Mouse (Mus musculus) lung, postnatal 25 days (tissue): ENCODE results near the gene Pltp.
A peak's percentile ranks its signal among the peaks of the same experiment; 100 is the strongest.

Experiments used
- DNase-seq: peaks from one replicate; pipeline ENCODE4 v3.0.0; 2022; ENCODE audit warnings: low spot score

Gene Pltp

DNA sequence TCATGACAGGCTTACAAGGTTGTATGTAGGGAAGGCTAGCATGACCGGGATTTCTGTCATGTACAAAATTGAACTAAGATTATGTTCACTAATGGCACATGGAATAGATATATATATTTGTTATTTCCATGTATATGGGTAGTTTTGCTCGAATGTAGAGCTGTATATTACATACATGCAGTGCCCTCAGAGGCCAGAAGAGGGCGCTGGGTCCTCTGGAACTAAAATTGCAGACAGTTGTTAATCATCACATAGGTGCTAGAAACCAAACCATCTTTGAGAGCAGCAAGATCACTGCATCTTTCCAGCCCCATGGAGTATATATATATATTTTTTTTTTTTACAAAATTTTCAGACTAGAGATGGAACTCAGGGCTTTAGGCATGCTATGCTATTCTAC lies 11.7 kb downstream of the Pltp start:
- DNase-seq = no peak

DNA sequence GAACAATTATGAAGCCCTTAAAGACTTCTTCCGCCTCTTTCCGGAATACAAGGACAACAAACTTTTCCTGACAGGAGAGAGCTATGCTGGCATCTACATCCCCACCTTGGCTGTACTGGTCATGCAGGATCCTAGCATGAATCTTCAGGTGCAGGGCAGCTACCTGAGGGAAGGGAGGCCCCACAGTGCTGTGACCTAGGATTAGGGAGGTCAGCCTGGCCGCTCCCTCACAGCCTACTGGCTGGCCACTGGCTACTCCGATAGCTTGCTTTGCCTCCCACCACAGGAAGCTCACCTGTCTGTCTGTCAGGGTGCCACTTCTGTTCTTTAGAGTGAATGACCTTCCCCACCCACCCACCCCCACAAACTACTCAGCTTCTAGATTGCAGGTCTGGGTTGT lies 22.3 kb downstream of the Pltp start:
- DNase-seq = no peak

DNA sequence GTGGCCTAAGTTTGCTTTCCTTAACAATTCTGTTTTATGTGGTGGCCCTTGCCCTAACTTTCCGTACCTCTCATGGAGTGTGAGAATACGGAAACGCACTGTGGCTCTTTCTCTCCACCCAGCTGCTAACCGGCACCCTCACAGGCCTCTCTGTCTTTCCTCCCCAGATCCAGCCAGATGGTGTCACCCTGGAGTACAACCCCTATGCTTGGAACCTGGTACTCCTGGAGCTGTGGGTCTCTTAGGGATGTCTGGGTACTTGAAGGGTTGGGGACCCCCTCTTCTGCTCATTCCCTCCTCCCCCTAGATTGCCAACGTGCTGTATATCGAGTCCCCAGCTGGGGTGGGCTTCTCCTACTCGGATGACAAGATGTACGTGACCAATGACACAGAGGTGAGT lies 23.0 kb downstream of the Pltp start:
- DNase-seq = no peak

DNA sequence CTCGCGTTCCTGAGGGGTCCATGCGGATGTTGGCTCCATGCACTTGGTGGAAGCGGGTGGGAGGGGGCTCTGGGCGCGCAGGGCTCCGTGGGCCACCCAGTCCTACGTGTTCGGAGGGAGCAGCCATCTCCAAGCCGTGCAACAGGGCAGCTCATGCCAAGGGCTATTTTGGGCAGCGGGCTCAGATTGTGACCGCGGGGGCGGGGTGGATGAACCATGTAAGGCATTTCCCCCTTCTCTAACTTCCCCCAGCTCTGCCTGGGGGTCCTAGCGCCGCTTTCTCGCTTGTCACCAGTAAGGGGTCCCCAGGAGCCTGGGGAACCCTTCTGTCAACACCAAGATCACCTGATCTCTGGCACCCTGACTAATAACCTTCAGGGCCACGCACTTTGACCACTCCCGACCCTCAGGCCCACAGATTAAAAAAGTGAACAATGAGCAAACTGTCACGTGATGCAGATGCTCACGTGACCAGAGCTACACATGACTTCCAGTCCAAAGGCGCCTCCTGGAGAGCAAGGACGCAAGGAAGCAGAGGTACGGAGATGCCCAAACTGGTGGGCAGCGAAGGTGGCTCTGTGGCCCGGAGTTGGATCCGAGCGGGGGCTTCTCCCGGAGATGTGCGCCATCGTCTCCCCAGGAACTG lies 24.1 kb downstream of the Pltp start, which contains the start of gene Neurl2:
Neurl2 (minus strand) TSS at position 143 of the 646 bp plus-strand sequence.
- peak; percentile 93 for DNase-seq

DNA sequence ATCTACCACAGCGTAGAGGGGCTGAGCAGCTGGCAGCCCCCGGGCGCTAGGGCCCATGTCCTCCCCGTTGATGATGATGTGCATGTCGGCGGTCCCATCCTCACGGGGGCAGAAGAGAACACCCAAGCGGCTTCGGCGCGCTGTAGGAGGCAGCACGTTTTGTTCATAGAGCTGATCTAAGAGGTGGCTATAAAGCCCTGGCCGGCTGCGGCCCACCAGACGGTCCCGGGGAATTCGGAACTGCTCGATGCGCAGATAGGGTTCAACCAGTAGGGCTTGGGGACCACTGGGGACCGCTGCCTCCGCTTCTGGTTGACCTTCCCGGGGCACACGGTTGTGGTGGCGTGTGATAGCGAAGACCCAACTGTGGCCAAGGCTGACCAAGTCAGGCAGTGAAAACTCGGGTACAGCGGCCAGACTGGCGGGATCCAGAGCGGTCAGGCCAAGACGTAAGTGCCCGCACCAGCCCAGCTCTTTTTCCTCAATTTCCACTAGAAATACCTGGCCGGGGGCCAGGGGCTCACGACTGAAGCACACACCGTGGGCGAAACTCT lies 24.7 kb downstream of the Pltp start, which contains the start of gene Ctsa:
Ctsa (plus strand) TSS at position 126 of the 554 bp plus-strand sequence.
- DNase-seq = peak; percentile 85

DNA sequence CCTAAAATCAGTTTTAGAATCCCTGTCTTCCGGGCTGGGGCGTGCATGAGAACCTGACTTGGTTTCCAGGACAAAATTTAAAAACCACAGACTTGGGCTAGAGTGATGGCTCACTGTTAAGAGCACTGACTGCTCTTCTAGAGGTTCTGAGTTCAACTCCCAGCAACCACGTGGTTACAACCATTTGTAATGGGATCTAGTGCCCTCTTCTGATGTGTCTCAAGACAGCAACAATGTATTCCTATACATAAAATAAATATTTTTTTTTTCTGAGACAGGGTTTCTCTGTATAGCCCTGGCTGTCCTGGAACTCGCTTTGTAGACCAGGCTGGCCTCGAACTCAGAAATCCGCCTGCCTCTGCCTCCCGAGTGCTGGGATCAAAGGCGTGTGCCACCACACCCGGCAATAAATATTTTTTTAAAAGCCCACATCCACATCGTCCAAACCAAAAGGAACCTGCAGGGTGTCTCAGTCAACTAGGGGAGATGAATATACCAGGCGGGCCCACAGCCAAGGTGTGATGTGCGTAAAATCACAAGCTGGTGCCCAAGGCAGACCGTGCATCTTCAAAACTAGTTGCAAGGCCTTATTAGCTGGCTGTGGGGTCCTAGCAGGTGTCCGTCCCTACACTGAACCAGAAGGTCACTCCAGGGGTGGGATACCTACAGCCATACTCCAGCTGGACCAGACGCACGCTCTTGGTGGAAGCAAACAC lies 25.3 kb downstream of the Pltp start:
- DNase-seq = no peak

DNA sequence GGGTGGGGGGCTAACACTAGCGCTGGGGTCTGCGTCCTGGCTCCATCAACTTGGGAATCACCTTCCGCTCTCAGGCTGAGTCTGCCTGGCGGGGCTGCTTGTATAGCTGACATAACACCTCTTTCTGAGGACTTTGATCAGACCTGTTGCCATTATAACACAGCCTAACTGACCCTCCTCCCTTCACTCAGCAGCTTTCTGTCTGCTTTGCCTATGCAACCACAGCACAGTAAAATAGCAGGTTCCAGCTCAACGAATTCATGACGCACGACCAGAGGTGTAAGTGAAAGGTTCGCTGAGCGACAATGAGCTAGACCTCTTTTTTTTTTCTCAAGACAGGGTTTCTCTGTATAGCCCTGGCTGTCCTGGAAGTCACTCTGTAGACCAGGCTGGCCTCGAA lies 26.5 kb downstream of the Pltp start:
- DNase-seq = no peak

DNA sequence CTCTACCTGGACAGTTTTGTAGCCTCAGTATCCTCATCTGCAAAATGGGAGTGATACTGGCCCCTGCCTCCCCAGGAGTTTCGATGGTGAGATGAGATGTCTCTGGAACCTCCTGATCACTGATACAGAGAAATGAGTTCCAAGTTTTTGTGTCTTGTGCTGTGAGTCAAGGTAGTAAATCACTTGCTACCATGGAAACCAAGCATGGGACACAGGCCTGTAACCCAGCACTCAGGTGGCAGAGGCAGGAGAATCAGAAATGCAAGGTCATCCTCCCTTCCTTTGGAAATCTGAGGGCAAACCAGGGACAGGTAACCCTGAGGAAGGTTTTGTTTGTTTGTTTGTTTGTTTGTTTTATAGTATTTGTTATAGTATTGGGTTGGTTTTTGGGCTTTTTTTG lies 28.4 kb downstream of the Pltp start:
- no peak for DNase-seq

DNA sequence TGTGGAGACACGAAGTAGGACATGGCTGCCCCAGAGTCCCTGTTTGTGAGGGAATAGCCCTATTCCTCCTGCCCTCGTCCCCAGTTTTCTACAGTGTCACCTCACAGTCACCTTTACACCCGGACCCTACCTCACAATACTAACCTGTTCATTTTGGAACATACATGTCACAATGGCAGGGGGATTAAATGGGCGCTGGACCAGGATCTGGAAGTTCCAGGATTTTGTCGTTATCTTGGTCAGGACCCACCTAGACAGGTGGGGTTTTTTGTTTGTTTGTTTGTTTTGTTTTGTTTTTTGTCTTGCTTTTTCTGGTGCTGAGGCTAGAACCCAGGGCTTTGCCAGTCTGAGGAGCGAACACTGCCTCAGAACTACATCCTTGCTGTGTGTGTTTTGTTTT lies 29.1 kb downstream of the Pltp start, which contains the start of gene Spata25:
Spata25 (minus strand) TSS at position 101 of the 400 bp plus-strand sequence.
- DNase-seq = no peak

DNA sequence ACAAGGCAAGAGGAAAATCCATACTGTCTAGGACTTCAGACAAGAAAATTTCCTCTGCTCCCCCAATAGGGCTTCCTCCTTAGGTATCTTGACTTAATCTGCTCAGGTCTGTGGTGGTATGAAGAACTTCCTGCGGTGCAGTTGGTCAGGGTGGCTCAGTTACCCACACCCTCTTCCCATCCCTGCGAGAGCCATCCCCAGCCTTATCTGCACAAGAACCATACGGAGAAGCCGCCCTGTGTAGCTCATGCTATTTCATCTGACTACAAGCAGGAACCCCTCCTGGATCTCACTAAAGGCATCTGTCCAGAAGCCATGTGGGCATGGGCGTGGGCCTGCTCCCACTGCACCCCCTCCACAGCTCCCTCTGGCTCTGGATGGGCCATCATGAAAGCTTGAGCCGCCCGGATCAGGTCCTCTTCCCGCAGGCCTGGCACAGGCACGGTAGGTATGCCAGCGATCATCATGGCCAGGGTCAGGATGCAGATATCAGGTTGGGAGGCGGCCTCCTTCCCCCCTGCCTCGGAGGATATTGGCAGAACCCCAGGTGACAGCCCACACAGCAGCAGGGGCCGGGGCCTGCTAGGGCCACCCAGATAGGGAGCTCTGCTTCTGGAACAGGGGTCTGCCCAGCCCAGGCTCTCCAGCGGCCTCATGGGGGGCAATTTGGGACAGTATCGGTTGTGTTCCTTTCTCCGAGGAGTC lies 30.2 kb downstream of the Pltp start:
- DNase-seq = no peak

DNA sequence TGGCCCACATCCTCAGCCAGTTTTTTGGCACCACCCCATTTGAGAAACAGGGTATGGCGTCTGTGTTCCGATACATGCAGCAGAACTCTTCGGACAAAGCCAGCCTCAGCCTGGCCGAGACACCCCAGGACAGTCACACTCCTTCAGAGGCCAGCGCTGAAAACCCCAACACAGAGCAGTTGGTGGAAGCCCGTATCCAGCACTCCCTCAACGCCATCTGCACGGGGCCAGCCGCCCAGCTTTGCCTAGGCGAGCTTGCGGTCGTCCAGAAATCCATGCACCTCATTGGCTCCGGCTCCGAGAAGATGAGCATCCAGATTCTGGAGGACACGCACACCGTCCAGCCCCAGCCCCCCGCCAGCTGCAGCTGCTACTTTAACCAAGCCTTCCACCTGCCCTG lies 32.0 kb downstream of the Pltp start:
- no peak for DNase-seq

DNA sequence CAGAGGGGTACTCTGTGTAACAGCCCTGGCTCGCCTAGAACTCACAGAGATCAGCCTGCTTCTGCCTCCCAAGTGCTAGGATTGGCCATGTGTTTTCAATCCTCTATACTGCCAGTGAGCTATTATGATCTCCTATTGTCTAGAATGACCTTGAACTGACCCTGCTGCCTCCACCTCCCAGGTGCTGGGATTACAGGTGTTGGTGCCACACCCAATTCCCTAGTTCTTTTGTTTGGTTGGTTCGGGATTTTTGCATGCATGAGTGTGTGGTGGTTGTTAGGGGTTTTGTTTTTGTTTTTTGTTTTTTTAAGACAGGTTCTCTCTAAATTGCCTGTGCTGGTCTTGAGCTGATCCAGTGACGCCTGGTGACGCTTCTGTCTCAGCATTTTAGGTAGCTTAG lies 33.5 kb downstream of the Pltp start:
- DNase-seq = no peak

DNA sequence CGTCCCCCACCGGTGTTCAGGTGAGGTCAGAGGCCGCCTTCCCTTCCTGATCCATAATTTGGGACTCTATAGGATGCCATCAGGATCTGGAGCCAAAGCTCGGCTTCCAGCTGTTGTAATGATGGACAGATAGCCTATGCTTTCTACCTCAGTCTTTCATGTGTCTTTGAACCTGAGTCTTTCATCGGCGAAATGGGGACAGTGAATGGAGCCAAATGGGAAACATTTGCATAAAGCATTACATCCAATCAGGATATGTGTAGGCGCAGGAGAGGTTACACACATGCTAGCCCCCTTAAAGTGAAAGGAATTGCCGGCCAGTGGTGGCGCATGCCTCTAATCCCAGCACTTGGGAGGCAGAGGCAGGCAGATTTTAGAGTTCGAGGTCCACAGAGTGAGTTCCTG lies 34.3 kb downstream of the Pltp start:
- DNase-seq = peak; percentile 18

DNA sequence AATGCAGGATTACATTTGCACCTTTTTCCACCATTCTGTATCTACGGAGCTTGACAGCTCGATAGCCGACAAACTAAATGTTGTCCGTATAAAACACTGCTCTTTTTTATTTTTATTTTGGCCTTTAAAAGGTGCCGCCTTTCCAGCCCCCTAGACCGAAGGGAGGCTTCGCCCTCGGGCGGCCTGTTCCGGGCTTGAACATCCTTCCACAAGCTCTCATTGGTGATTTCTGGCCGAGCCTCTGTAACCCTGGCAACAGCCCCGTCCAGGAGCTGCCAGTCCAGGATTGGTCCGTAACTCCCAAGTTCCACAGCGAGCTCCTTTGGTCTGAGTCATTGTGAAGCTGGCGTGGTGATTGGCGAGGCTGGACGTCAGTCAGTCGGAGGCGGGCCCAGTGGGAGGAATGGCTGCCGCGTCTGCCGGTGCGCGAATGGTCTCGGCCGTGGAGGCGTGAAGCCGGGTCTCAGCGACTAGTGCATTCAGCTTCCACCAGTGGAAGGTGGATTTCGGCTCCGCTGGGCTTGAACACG lies 34.8 kb downstream of the Pltp start, which contains the start of gene Zswim1:
Zswim1 (plus strand) TSS at position 51 of the 530 bp plus-strand sequence.
- DNase-seq = peak; percentile 100

DNA sequence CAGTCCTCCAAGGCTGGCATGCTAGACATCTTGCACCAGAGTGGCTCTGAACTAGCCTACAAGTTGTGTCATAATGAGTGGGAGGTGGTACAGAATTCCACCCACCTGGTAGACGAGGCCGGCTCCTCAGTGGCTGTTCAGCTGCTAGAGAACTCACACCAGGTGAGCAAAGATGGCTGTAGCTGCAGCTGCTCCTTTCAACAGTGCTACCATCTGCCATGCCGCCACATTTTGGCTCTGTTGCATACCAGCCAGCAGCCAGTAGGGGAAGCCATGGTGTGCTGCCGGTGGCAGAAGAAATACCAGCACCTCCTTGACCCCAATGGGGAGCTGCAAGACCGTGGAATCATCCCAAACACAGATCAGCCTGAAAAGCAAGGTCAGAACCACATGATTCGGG lies 36.5 kb downstream of the Pltp start:
- no peak for DNase-seq

DNA sequence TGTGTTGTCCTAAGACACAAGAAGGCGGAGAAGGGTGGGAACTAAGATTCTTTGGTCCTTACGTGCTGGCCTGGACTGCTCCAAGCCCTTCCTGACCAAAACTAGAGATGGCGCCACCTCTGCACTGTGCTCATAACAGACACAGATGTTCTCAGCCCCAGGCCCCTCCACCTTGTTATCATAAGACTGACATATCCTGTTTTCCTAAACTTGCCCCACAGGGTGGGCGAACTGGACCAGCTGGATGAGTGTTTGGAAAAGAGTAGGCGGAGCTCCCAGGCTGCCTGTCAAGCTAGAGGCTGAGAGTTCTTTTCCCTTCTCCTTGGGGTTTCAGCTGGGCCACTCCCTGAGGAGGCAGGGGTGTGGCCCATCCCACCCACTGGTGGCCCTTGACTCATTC lies 39.8 kb downstream of the Pltp start:
- DNase-seq = no peak

DNA sequence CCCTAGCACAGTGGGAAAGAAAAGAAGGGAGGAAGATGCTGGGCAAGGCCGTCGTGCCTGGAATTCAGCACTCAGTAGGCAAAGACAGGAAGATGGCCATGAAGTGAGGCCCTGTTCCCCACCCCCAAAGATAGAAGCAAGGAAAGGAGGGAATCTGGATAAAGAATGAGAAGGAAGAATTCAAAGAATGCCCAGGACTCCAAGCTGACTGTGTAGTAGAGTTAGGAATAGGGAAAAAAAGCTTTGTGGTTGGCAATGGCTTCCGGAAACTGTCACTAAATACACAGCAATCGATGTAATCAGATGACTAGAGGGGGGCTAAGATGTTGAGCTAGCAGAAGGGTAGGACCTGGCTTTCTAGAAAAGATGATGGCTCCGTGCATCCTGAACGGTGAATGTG lies 40.3 kb downstream of the Pltp start:
- no peak for DNase-seq

DNA sequence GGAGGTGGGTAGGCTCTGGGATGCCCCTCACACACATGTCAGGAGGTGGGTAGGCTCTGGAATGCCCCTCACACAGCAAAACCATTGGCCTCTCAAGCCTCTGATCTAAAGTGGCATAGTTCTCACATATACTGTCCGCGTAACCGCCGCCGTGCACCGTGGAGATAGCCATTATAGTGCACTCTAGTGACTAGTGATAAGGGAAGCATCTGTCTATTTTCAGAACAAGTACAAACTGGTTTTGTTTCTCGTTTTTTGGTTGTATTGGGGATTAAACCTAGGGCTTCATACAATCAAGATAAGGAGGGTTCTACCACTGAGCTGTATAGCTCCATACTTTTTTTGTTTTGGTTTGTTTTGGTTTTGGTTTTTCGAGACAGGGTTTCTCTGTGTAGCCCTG lies 41.7 kb downstream of the Pltp start:
- no peak for DNase-seq

DNA sequence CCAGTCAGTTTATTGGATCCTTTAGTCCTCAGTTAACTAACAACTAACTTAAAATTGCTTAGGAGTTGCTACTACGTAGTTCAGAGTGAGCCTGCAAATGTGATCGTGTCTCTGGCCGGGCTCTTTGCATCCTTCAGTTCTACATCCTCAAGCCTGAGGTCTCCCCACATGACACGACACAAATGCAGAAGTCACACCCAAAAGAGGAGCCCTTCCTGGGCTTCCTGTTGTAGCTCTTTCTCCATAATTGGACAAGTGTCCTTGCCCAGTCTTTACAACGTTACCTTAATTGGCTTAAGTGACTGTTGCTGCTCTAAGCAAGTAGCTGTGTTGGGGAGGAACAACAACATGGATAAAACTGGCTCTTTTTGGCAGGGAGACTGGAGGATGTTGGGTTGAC lies 42.2 kb downstream of the Pltp start:
- DNase-seq = no peak

DNA sequence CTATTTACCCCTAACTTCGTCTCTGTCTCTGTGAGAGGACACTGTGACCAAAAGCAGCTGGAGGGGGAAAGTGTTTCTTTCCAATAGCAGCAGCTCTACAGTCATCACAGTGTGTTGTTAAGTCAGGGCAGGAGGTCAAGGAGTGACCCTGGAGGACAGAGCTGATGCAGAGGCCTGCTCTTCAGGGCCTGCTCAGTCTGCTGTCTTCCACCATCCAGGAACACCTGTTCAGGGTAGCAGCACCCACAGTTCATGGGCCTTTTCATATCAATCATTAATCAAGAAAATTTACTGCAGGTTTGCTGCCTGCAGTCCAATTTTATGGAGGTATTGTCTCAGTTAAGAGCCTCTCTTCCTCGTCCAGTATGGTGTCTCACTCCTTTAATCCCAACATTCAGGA lies 44.0 kb downstream of the Pltp start:
- no peak for DNase-seq

DNA sequence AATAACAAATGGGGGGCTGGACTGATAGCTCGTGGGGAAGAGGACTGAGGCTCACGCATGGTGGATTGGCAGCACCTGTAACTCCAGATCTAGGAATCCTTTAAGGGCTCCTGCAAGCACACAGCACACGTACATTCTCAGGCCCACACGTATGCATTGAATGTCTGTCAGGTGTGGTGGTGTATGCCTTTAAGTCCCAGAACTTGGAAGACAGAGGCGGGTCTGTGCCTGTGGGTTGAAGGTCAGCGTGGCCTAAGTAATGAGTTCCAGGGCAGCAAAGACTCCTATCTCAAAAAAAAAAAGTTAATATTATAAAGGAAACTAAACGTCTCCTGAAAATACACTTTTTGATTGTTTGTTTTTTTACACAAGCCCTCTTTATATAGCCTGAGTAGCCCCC lies 50.9 kb downstream of the Pltp start:
- DNase-seq = no peak

DNA sequence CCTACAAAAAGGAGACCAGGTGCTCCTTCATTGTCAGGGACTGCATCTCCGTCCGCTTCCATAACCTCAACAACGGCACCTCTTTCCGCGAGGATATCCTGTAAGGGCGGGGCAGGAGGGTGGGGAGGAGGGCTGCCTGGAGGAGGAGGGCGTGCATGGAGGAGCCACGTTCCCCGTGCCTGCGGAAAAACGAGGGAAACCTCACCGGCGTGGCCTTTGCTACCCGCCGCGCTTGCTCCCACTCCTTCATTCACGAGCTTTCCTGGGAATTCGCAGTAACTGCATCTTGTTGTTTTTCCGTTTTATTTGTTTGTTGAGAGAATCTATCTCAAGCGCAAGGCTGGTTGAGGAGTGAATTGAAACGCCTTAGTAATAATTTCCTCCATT lies 52.2 kb downstream of the Pltp start:
- no peak for DNase-seq
